Mouse (Mus musculus) heart, adult 2 months (tissue): ENCODE measurements around the gene Psme2. TPM values are rescaled to one million over a fixed set of nuclear protein-coding genes. Genes with fewer than 3 reads are reported as not detected.

ENCODE experiments used
- DNase-seq, 2 experiments: peaks; one replicate each; pipeline ENCODE4 v3.0.0; 2021
- H3K27ac ChIP-seq: fragments of 200-600 bp; 2 replicates; pipeline ENCODE4 v1.8.1; 2022
- H3K27me3 ChIP-seq: fragments of 200-500 bp; 2 replicates; pipeline ENCODE4 v1.6.1; 2012; ENCODE audit warnings: mild to moderate bottlenecking, low read length, inconsistent platforms, mixed read lengths; ENCODE audit not compliant: control insufficient read depth, insufficient read depth
- H3K36me3 ChIP-seq: fragments of 200-500 bp; 2 replicates; pipeline ENCODE4 v1.6.1; 2012; ENCODE audit warnings: low read length, inconsistent platforms; ENCODE audit not compliant: control insufficient read depth, insufficient read depth
- H3K4me1 ChIP-seq: fragments of 200-500 bp; 2 replicates; pipeline ENCODE4 v1.6.1; 2011; ENCODE audit warnings: low read length; ENCODE audit not compliant: control insufficient read depth, insufficient read depth
- H3K4me3 ChIP-seq: fragments of 200-600 bp; 2 replicates; pipeline ENCODE4 v1.8.1; 2022
- H3K79me2 ChIP-seq: fragments of 200-500 bp; replicated peaks from 2 replicates; pipeline ENCODE4 v1.6.1; 2012; ENCODE audit warnings: mild to moderate bottlenecking, inconsistent platforms, low read length, moderate library complexity, mixed read lengths; ENCODE audit not compliant: control insufficient read depth, insufficient read depth
- H3K9ac ChIP-seq: fragments of 200-500 bp; 2 replicates; pipeline ENCODE4 v1.6.1; 2012; ENCODE audit warnings: low read depth, mild to moderate bottlenecking, control low read depth, inconsistent platforms, low read length, mixed read lengths
- CTCF ChIP-seq: fragments of 200-600 bp; IDR thresholded peaks from 2 replicates; pipeline ENCODE4 v1.8.1; 2022; ENCODE audit warnings: antibody characterized with exemption, mild to moderate bottlenecking, moderate library complexity
- EP300 ChIP-seq: fragments of 200-500 bp; IDR thresholded peaks from 2 replicates; pipeline ENCODE4 v1.6.1; 2011; ENCODE audit warnings: low read depth, low read length, control low read depth; ENCODE audit not compliant: insufficient read depth
- POLR2A ChIP-seq: fragments of 200-500 bp; IDR thresholded peaks from 2 replicates; pipeline ENCODE4 v1.6.1; 2011; ENCODE audit warnings: mild to moderate bottlenecking, low read depth, low read length, control low read depth; ENCODE audit not compliant: insufficient read depth
- WGBS: fragments of 180-500 bp; shearing (Covaris S2); methylation state at CpG from one replicate; pipeline ENCODE4 v1.1.7; 2018; 5-methylcytosine and 5-hydroxymethylcytosine counted together
- intact Hi-C: fragments of 180-260 bp; cut with DNase I; formaldehyde crosslinking; loops from one replicate; pipeline ENCODE4 v1.15.1; 2025
- polyA plus RNA-seq: library from polyadenylated mRNA; depleted of rRNA; stranded (reverse); fragments of >200 nt; gene quantifications from 2 replicates; pipeline ENCODE4 v1.2.3, GENCODE M21; 2012
- total RNA-seq, 2 experiments: library from RNA; stranded (reverse); gene quantifications; 2 replicates each; pipeline ENCODE4 v1.2.3; 2021

Psme2 gene
- total and polyA plus RNA-seq, 3 experiments = 37.3 to 120 (median 119) TPM

DNA sequence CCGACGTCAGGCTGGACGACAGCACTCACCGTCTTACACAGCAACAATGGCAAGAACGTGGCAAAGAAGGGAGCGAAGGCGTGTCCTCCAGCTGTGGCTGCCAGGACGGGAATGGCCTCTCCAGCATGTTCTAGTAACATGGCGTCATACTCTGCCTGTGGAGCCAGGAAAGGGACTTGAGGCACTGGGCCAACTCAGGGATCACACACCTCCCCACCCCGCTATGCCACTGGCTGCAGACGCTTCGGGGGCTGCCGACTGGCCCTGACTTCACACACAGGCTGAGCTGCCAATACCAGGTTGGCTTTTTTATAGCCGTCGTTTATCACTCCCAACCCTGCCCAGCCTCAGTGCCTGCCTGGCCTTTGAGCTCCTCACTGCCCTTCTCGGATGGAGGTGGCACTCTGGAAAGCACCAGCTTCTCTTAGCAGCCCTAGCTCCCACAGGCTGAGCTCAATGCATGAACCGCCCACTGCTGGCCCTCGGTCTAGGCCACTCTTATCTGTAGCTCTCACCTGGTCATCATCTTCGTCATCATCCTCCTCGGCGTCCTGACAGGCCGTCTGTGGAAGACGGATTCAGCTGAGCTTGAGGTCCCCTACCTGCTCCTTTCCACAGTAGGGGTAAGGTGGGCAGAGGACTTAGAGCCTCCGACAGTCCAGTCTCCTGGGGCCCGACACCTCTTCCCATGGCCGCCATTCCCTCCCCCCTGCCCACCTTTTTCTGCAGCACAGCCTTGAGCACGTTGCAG lies 37.3 kb upstream of the Psme2 start:
- H3K27me3 ChIP-seq = no peaks in the 10 kb centered on the region
- intact Hi-C loops = loop anchor here (2.0 kb wide), 1 partner anchor 117 kb away; the partner anchor contains the start of genes Dhrs1 and Nop9
- no peaks in the 10 kb centered on the region for H3K79me2 ChIP-seq
- no peak overlapping the region for H3K27ac ChIP-seq
- no peak overlapping the region for H3K4me3 ChIP-seq
- TF ChIP-seq EP300 (no peak), POLR2A (no peak), CTCF (no peak)
- DNase-seq = peak in 1 of 2 experiments; percentile 32
- WGBS = 80% methylated on average over 27 of the region's 27 CpGs
- H3K4me1 ChIP-seq = no peaks in the 10 kb centered on the region
- H3K9ac ChIP-seq = no peak overlapping the region
- no peaks in the 10 kb centered on the region for H3K36me3 ChIP-seq

DNA sequence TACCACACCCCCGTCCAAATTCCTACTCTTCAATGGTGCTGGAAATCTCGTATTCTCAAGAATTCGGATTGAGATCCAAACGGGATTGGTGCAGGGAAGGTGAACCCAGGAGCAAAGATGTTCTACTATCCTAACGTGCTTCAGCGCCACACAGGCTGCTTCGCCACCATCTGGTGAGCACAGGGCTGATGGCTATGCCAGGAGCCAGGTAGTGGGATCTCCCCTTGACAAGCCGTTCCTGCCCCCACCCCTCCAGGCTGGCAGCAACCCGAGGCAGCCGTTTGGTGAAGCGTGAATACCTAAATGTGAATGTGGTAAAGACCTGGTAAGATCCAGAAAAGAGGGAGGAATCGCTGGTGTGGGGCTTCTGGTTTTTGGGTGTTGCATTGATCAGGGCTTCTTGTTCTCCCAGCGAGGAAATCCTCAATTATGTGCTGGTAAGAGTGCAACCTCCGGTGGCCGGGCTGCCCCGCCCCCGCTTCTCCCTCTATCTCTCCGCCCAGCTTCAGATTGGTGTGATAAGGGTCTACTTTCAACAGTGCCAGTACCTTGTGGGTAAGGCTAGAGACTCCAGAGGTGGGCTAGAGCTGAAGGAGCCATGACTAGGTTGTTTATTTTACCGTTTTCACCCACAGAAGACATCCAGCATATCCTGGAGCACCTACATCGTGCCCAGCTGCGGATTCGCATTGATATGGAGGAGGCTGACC lies 27.7 kb upstream of the Psme2 start:
- TF ChIP-seq POLR2A (no peak), CTCF (no peak), EP300 (no peak)
- Histone ChIP-seq H3K27ac (no peak overlapping the region), H3K27me3 (no peaks in the 10 kb centered on the region), H3K4me1 (no peaks in the 10 kb centered on the region), H3K36me3 (no peaks in the 10 kb centered on the region), H3K4me3 (no peak overlapping the region), H3K79me2 (no peaks in the 10 kb centered on the region), H3K9ac (no peak overlapping the region)
- intact Hi-C loops = no loop called here
- 32% methylated on average over 22 of the region's 22 CpGs for WGBS
- no peak for DNase-seq

DNA sequence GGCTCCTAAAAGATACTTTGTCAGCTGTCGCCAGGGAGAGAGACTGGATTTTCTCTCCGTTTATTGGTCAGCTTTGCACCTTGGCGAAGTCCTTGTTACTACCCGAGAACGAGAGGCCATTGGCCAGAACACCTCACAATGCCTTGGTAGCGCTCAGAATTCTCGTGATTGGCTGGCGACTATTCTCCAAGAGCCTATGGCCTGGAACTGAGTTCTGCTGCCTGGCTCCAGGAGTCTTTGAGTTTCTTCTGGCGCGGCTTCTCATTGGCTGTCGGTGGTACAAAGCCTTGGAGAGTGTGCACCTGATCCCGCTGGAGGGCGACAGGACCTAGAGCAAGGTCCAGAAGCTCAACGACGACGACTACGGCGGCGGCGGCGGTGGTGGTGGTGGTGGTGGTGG lies 26.9 kb upstream of the Psme2 start, which contains the start of gene Rec8:
Rec8 (plus strand) TSS at position 216 of the 400 bp plus-strand sequence.
- TF ChIP-seq CTCF (peak; percentile 11; the same call in 1 of the 2 replicates), EP300 (no peak)
- no peak within 1 kb of the TSS for H3K27ac ChIP-seq
- no peaks in the 10 kb centered on the region for H3K79me2 ChIP-seq
- no peak for DNase-seq
- no peak within 1 kb of the TSS for H3K4me3 ChIP-seq
- WGBS = 22% methylated on average over 21 of the region's 21 CpGs
- no peaks in the 10 kb centered on the region for H3K27me3 ChIP-seq
- intact Hi-C loops = no loop called here
- no peaks in the 10 kb centered on the region for H3K4me1 ChIP-seq
- no peak within 1 kb of the TSS for H3K9ac ChIP-seq
- no peaks in the 10 kb centered on the region for H3K36me3 ChIP-seq

DNA sequence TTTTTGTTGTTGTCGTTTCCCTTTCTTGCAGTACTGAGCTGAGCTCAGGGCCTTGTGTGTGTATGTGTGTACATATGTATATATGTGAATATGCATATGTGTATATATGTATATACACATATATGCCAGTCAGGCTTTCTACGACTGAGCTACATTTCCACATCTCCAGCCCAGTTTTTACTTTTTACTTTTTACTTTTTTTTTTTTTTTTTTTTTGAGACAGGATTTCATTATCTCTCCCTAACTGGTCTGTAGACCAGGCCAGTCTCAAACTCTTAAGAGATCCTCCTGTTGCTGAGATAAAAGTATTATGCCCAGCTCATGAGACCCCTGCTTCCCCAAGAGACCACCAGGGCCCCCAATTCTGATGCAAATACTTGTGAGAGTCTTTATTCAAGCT lies 25.9 kb upstream of the Psme2 start:
- intact Hi-C loops = no loop called here
- Histone ChIP-seq H3K9ac (no peak overlapping the region), H3K79me2 (no peaks in the 10 kb centered on the region), H3K4me1 (no peaks in the 10 kb centered on the region), H3K27ac (no peak overlapping the region), H3K27me3 (no peaks in the 10 kb centered on the region), H3K36me3 (no peaks in the 10 kb centered on the region), H3K4me3 (no peak overlapping the region)
- no peak for DNase-seq
- TF ChIP-seq POLR2A (no peak), EP300 (no peak), CTCF (no peak)
- WGBS = 77% methylated on average over 2 of the region's 2 CpGs

DNA sequence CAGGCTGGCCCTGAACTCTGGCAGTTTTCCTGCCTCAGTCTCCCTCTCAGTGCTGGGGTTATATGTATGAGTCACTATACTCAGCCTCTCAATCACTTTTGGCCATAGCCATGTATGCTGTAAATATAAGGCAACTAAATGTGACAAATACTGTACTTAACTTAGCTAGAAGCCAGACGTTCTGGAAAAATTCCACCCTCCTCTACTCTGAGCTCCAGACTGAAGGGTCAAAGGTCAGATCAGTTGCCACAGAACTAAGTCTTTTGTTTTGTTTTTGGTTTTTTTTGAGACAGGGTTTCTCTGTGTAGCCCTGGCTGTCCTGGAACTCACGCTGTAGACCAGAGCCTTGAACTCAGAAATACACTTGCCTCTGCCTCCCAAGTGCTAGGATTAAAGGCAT lies 25.0 kb upstream of the Psme2 start:
- no peaks in the 10 kb centered on the region for H3K36me3 ChIP-seq
- H3K79me2 ChIP-seq = no peaks in the 10 kb centered on the region
- whole genome bisulfite sequencing = 65% methylated on average over 2 of the region's 2 CpGs
- H3K27me3 ChIP-seq = no peaks in the 10 kb centered on the region
- intact Hi-C loops = no loop called here
- H3K4me3 ChIP-seq = no peak overlapping the region
- H3K4me1 ChIP-seq = no peaks in the 10 kb centered on the region
- no peak overlapping the region for H3K9ac ChIP-seq
- TF ChIP-seq POLR2A = no peak
- no peak for TF ChIP-seq EP300
- no peak for TF ChIP-seq CTCF
- DNase-seq = no peak
- H3K27ac ChIP-seq = no peak overlapping the region
